Mouse (Mus musculus) kidney, adult 2 months (tissue): ENCODE results near the gene Eef1a2. TPM values are rescaled to one million over a fixed set of nuclear protein-coding genes. Genes with fewer than 3 reads are reported as not detected.

ENCODE experiments used
- DNase-seq: peaks from one replicate; pipeline ENCODE4 v3.0.0; 2021
- H3K27ac ChIP-seq: fragments of 200-500 bp; 2 replicates; pipeline ENCODE4 v1.5.1; 2012; ENCODE audit warnings: low read depth, low read length, control low read depth, inconsistent platforms; ENCODE audit not compliant: insufficient read depth
- H3K27me3 ChIP-seq: fragments of 200-500 bp; replicated peaks from 2 replicates; pipeline ENCODE4 v1.6.1; 2012; ENCODE audit warnings: mild to moderate bottlenecking, moderate library complexity, low read length, inconsistent platforms; ENCODE audit not compliant: control insufficient read depth, insufficient read depth
- H3K36me3 ChIP-seq: fragments of 200-500 bp; 2 replicates; pipeline ENCODE4 v1.6.1; 2012; ENCODE audit warnings: mild to moderate bottlenecking, moderate library complexity, low read length, inconsistent platforms; ENCODE audit not compliant: control insufficient read depth, insufficient read depth
- H3K4me1 ChIP-seq: fragments of 200-500 bp; 2 replicates; pipeline ENCODE4 v1.6.1; 2011; ENCODE audit warnings: low read length; ENCODE audit not compliant: control insufficient read depth, insufficient read depth
- H3K4me3 ChIP-seq: fragments of 200-500 bp; 2 replicates; pipeline ENCODE4 v1.5.1; 2011; ENCODE audit warnings: mild to moderate bottlenecking, low read depth, low read length, control low read depth; ENCODE audit not compliant: insufficient read depth
- CTCF ChIP-seq: fragments of 200-500 bp; conservative IDR thresholded peaks from 2 replicates; pipeline ENCODE4 v1.5.1; 2011; ENCODE audit warnings: low read depth, mild to moderate bottlenecking, control low read depth, low read length, moderate library complexity, mixed read lengths; ENCODE audit not compliant: insufficient read depth, insufficient read length
- POLR2A ChIP-seq: fragments of 200-500 bp; IDR thresholded peaks from one replicate; pipeline ENCODE4 v1.6.1; 2011; ENCODE audit warnings: low read depth, low read length, control low read depth
- WGBS: fragments of 180-500 bp; shearing (Covaris S2); methylation state at CpG from one replicate; pipeline ENCODE4 v1.1.7; 2018; 5-methylcytosine and 5-hydroxymethylcytosine counted together
- polyA plus RNA-seq: library from polyadenylated mRNA; depleted of rRNA; stranded (reverse); fragments of >200 nt; gene quantifications from 2 replicates; pipeline ENCODE4 v1.2.3, GENCODE M21; 2012

Gene Eef1a2
- polyA plus RNA-seq, 1 experiment: 18.7 TPM

- Histone ChIP-seq H3K27me3 (no peaks in the 10 kb centered on the region), H3K27ac (no peak overlapping the region), H3K36me3 (no peaks in the 10 kb centered on the region), H3K4me3 (no peak overlapping the region), H3K4me1 (no peaks in the 10 kb centered on the region)
- no peak for TF ChIP-seq POLR2A
- no peak for TF ChIP-seq CTCF
- 14% methylated on average over 10 of the region's 10 CpGs for WGBS
- no peak for DNase-seq
These were observed 36.9 kb downstream of the Eef1a2 start for GRCm38 (mm10) chr2:181119952-181120351.

GRCm38 (mm10) chr2:181116436-181116835, 40.4 kb downstream of the Eef1a2 start:
- no peaks in the 10 kb centered on the region for H3K36me3 ChIP-seq
- DNase-seq: no peak
- H3K27ac ChIP-seq: no peak overlapping the region
- TF ChIP-seq CTCF (no peak), POLR2A (no peak)
- H3K4me3 ChIP-seq: no peak overlapping the region
- H3K4me1 ChIP-seq: no peaks in the 10 kb centered on the region
- 82% methylated on average over 5 of the region's 5 CpGs for WGBS
- H3K27me3 ChIP-seq: no peaks in the 10 kb centered on the region

GRCm38 (mm10) chr2:181115367-181115766, 41.4 kb downstream of the Eef1a2 start:
- Histone ChIP-seq H3K27ac (no peak overlapping the region), H3K27me3 (no peaks in the 10 kb centered on the region), H3K4me1 (no peaks in the 10 kb centered on the region), H3K4me3 (no peak overlapping the region), H3K36me3 (no peaks in the 10 kb centered on the region)
- TF ChIP-seq CTCF: no peak
- DNase-seq: no peak
- 73% methylated on average over 3 of the region's 3 CpGs for WGBS

GRCm38 (mm10) chr2:181113762-181114361, 43.0 kb downstream of the Eef1a2 start:
- 70% methylated on average over 8 of the region's 8 CpGs for WGBS
- Histone ChIP-seq H3K36me3 (no peaks in the 10 kb centered on the region), H3K27me3 (no peaks in the 10 kb centered on the region), H3K4me3 (no peak overlapping the region), H3K27ac (no peak overlapping the region), H3K4me1 (no peaks in the 10 kb centered on the region)
- no peak for TF ChIP-seq POLR2A
- TF ChIP-seq CTCF: no peak
- DNase-seq: no peak

GRCm38 (mm10) chr2:181111665-181112064, 45.1 kb downstream of the Eef1a2 start:
- no peaks in the 10 kb centered on the region for H3K36me3 ChIP-seq
- TF ChIP-seq POLR2A (no peak), CTCF (0 out of 2 replicates have a peak, but pooled peaks have one; percentile 5)
- no peaks in the 10 kb centered on the region for H3K27me3 ChIP-seq
- no peak overlapping the region for H3K4me3 ChIP-seq
- H3K27ac ChIP-seq: no peak overlapping the region
- WGBS: 91% methylated on average over 1 of the region's 1 CpGs
- H3K4me1 ChIP-seq: no peaks in the 10 kb centered on the region
- DNase-seq: no peak

- no peak for DNase-seq
- H3K36me3 ChIP-seq: no peaks in the 10 kb centered on the region
- TF ChIP-seq POLR2A (no peak), CTCF (no peak)
- H3K27ac ChIP-seq: no peak overlapping the region
- no peaks in the 10 kb centered on the region for H3K27me3 ChIP-seq
- H3K4me3 ChIP-seq: no peak overlapping the region
- H3K4me1 ChIP-seq: no peaks in the 10 kb centered on the region
- WGBS: 54% methylated on average over 2 of the region's 2 CpGs
These were observed 52.7 kb downstream of the Eef1a2 start for GRCm38 (mm10) chr2:181104111-181104510.

GRCm38 (mm10) chr2:181102161-181102560, 54.7 kb downstream of the Eef1a2 start:
- no peak overlapping the region for H3K27ac ChIP-seq
- TF ChIP-seq CTCF: no peak
- no peak for TF ChIP-seq POLR2A
- H3K4me3 ChIP-seq: no peak overlapping the region
- no peaks in the 10 kb centered on the region for H3K27me3 ChIP-seq
- no peak for DNase-seq
- H3K4me1 ChIP-seq: no peaks in the 10 kb centered on the region
- 22% methylated on average over 2 of the region's 2 CpGs for WGBS
- no peaks in the 10 kb centered on the region for H3K36me3 ChIP-seq

GRCm38 (mm10) chr2:181101626-181102025, 55.2 kb downstream of the Eef1a2 start:
- Histone ChIP-seq H3K36me3 (no peaks in the 10 kb centered on the region), H3K27ac (no peak overlapping the region), H3K4me3 (no peak overlapping the region), H3K27me3 (no peaks in the 10 kb centered on the region), H3K4me1 (no peaks in the 10 kb centered on the region)
- DNase-seq: no peak
- 88% methylated on average over 1 of the region's 1 CpGs for WGBS
- TF ChIP-seq CTCF (no peak), POLR2A (no peak)
